Mouse (Mus musculus): ENCODE data around the gene Lpar2. TPM values are rescaled to one million over a fixed set of nuclear protein-coding genes. Genes with fewer than 3 reads are reported as not detected.

The Lpar2 gene
- 0.88 and 0.92 TPM in 2 replicates for polyA plus RNA-seq (2016; fragmentation: Nextera tagmentation; extraction: Ambion mirVana)

DNA sequence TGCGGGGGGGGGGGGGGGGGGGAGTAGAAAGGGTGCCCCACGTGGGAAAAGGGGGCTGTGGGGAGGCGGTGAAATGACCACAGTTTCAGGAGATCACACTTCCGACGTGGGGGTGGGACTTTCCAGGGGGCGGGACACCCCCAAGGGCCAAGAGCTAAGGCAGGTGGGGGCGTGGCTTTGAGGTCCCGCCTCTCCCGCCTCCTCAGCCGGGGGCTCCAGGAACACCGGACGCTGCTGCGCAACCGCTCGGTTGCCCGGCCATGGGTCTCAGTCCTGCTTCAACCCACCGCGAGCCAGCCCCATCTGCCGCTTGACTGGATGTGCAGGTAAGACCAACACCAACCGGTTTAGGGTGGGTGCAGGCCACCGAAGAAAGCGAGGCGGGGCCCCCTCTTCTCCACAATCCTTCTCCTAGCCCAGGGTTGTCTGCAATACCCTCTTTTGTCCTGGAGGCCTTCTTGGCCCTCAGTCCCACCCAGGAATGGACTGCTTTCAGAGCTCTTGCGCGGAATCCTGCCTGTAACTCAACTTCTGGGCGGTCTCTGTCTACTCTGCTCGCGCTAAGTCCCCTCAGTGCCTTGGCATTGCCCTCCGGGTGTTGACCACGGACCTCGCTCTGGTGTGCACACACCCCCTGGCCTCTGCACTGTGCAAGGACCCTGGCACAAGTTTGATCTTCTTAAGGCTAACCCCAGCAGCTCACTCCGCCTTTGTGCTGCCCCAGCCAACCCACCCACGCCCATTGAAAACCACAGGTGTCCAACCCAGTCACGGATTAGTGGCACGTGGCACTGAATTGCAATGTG lies at the start of gene Lpar2:
TSS of gene Lpar2 (plus strand) at position 44 of the 806 bp plus-strand sequence.
- H3K9ac ChIP-seq: peak within 1 kb of the TSS; percentile 68
- H3K36me3 ChIP-seq: peaks cover 22% of the 10 kb centered on the region
- peak; percentile 79 for ATAC-seq (ENCODE audit: insufficient number of reproducible peaks, insufficient read depth, low FRiP score, low TSS enrichment)
- peaks cover 24% of the 10 kb centered on the region for H3K4me1 ChIP-seq
- H3K9me3 ChIP-seq: no peaks in the 10 kb centered on the region
- H3K27ac ChIP-seq: peak within 1 kb of the TSS; percentile 77
- WGBS: under 1% methylated on average over 34 of the region's 35 CpGs
- H3K27me3 ChIP-seq: no peaks in the 10 kb centered on the region
- H3K4me3 ChIP-seq: peak within 1 kb of the TSS; percentile 64
- H3K4me2 ChIP-seq (replicated peaks): peak within 1 kb of the TSS; percentile 79

DNA sequence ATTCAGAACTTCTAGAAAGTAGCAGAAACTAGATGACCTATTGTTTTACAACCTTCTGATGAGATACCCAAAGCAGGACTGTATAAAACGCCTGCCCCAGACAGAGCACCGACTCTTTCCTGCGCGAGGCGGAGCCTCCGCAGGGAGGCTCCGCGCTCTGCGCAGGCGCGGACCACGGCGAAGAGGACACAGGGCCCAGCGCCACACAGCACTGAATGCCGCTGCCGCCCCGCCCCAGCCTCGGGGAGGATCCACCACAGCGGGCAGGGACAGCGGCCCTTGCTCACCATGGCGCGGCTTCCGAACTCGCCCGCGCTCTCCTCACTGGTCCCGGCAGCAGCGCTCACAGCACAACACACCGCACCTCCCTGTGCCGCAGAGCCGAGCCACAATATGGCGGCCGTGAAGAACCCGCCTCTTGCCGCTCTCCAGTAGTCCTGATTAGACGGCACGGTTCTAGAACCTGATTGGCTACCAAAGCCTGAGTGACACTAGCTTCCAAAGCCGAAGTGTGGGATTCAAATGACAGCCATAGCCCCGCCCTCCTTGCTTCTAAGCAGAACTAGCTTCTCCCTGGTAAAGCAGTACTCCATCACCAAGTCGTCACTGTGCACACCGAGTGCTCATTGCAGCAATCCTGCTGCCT lies 47.6 kb upstream of the Lpar2 start, which contains the start of gene Gm20422:
TSS of gene Gm20422 (minus strand) at position 384 of the 646 bp plus-strand sequence.
- peak within 1 kb of the TSS; percentile 65 for H3K4me2 ChIP-seq (replicated peaks)
- H3K27me3 ChIP-seq: no peaks in the 10 kb centered on the region
- peak within 1 kb of the TSS; percentile 99 for H3K27ac ChIP-seq
- ATAC-seq (ENCODE audit: insufficient number of reproducible peaks, insufficient read depth, low FRiP score, low TSS enrichment): peak; percentile 97
- under 1% methylated on average over 40 of the region's 41 CpGs for WGBS
- no peaks in the 10 kb centered on the region for H3K9me3 ChIP-seq
- H3K36me3 ChIP-seq: peaks cover 5% of the 10 kb centered on the region; the same call in 1 of the 2 replicates
- H3K4me3 ChIP-seq: peak within 1 kb of the TSS; percentile 70
- H3K4me1 ChIP-seq: peaks cover 16% of the 10 kb centered on the region
- peak within 1 kb of the TSS; percentile 85 for H3K9ac ChIP-seq

DNA sequence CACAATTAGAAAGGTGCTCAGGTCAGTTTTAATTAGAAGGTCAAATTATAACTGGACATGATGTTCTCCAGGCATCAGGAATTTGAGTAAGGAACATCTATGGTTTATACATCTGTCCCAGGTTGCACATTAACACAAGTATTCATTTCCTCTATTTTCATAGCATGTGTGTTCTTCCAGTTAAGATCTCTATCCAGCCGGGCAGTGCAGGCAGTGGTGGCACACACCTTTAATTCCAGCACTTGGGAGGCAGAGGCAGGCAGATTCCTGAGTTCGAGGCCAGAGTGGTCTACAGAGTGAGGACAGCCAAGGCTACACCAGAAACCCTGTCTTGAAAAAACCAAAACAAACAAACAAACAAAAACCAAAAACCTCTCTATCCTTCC lies 47.1 kb upstream of the Lpar2 start:
- Histone ChIP-seq H3K27ac (peak overlapping the region; percentile 99; the same call in 1 of the 2 replicates), H3K27me3 (no peaks in the 10 kb centered on the region), H3K4me2 (replicated peaks) (peak overlapping the region; percentile 65), H3K36me3 (peaks cover 4% of the 10 kb centered on the region; the same call in 1 of the 2 replicates), H3K9me3 (no peaks in the 10 kb centered on the region), H3K4me3 (peak overlapping the region; percentile 70), H3K4me1 (peaks cover 16% of the 10 kb centered on the region), H3K9ac (no peak overlapping the region)
- 50% methylated on average over 2 of the region's 2 CpGs for WGBS
- ATAC-seq (ENCODE audit: insufficient number of reproducible peaks, insufficient read depth, low FRiP score, low TSS enrichment): peak; percentile 5; the same call in 1 of the 2 replicates

DNA sequence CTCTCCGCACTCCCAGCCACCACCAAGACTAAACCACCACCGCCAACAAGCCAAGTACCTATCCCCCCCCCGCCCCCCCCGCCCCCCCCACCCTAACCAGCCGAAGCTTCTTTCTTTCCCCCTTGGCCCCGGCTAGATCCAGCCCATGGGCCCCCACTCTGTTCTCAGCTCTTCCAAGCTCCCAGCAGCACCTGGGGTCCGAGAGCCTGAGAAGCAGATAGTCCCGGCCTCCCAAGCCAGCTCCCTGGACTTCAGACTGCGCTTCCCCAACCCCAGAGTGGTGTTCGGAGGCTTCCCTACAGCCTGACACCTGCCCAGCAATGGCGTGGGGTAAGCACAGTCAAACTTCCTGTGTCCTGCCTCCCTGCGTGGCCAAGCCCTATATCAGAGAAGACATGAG lies 45.1 kb upstream of the Lpar2 start:
- ATAC-seq (ENCODE audit: insufficient number of reproducible peaks, insufficient read depth, low FRiP score, low TSS enrichment): no peak
- 69% methylated on average over 8 of the region's 12 CpGs for WGBS
- H3K36me3 ChIP-seq: no peaks in the 10 kb centered on the region
- no peaks in the 10 kb centered on the region for H3K27me3 ChIP-seq
- peaks cover 12% of the 10 kb centered on the region for H3K4me1 ChIP-seq
- no peak overlapping the region for H3K4me2 ChIP-seq (replicated peaks)
- no peak overlapping the region for H3K4me3 ChIP-seq
- no peaks in the 10 kb centered on the region for H3K9me3 ChIP-seq
- no peak overlapping the region for H3K27ac ChIP-seq
- H3K9ac ChIP-seq: no peak overlapping the region

DNA sequence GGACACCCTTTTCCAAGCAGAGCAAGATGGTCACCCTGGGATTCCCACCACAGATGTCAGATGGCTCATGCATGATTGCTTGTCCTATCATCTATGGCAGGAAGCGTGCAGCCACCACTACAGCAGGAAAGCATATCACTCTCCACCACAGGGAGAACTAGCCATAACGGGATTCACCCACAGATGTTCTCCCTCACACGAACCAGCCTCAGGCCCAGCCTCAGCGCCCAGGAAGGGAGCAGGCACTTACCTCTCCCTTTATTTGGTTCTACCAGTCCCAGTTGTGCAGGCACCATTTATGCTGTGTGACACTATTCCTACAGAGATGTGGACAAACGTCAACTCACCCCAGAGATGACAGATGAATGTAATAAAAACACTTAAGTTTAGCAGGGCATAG lies 33.1 kb upstream of the Lpar2 start:
- Histone ChIP-seq H3K9me3 (no peaks in the 10 kb centered on the region), H3K4me1 (peaks cover 11% of the 10 kb centered on the region), H3K9ac (no peak overlapping the region), H3K36me3 (peaks cover 5% of the 10 kb centered on the region; the same call in 1 of the 2 replicates), H3K27me3 (no peaks in the 10 kb centered on the region), H3K4me3 (no peak overlapping the region), H3K27ac (no peak overlapping the region), H3K4me2 (replicated peaks) (no peak overlapping the region)
- ATAC-seq (ENCODE audit: insufficient number of reproducible peaks, insufficient read depth, low FRiP score, low TSS enrichment): no peak
- WGBS: 87% methylated on average over 5 of the region's 5 CpGs

DNA sequence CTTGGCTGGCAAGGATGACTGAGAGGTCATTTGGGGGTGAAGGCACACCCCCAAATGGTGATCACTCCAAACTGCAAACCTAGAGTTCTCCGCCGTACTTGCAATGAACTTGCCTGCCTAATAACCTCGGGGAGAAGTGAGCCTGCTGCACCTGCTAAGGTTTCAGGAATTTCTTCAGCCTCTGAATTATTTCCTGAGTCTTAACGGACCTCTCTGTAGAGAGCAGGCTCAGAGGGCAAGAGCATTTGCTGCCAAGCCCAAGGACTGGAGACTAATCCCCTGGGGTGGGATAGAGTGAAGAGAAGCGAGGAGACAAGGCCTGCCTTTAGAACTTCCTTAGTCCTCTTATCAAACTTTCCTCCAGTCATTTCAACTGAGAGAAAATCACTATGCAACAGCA lies 32.5 kb upstream of the Lpar2 start:
- Histone ChIP-seq H3K27me3 (no peaks in the 10 kb centered on the region), H3K9me3 (no peaks in the 10 kb centered on the region), H3K27ac (no peak overlapping the region), H3K9ac (no peak overlapping the region), H3K36me3 (peaks cover 11% of the 10 kb centered on the region; the same call in 1 of the 2 replicates), H3K4me3 (no peak overlapping the region), H3K4me2 (replicated peaks) (peak overlapping the region; percentile 51; the same call in 1 of the 2 replicates), H3K4me1 (peaks cover 11% of the 10 kb centered on the region)
- 66% methylated on average over 5 of the region's 5 CpGs for WGBS
- ATAC-seq (ENCODE audit: insufficient number of reproducible peaks, insufficient read depth, low FRiP score, low TSS enrichment): no peak

DNA sequence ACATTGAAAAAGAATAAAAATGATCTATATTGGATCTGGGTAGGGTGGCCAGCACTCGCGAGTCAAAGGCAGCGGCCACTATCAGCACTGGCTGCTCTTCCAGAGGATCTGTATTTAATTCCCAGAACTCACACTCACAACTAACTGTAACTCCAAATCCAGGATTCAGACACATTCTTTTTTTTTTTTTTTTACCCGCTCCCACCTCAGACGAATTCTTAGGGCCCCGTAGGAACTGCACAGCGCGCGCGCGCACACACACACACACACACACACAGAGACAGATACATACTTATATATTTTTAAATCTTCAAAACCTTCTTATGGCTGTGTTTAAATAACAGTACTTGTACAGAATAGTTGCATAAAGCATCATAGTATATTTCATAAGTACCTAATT lies 31.9 kb upstream of the Lpar2 start:
- Histone ChIP-seq H3K27ac (peak overlapping the region; percentile 63), H3K36me3 (peaks cover 17% of the 10 kb centered on the region; the same call in 1 of the 2 replicates), H3K4me2 (replicated peaks) (peak overlapping the region; percentile 51), H3K4me1 (peaks cover 11% of the 10 kb centered on the region), H3K9me3 (no peaks in the 10 kb centered on the region), H3K27me3 (no peaks in the 10 kb centered on the region), H3K4me3 (peak overlapping the region; percentile 99), H3K9ac (peak overlapping the region; percentile 89)
- WGBS: 27% methylated on average over 11 of the region's 11 CpGs
- ATAC-seq (ENCODE audit: insufficient number of reproducible peaks, insufficient read depth, low FRiP score, low TSS enrichment): no peak

DNA sequence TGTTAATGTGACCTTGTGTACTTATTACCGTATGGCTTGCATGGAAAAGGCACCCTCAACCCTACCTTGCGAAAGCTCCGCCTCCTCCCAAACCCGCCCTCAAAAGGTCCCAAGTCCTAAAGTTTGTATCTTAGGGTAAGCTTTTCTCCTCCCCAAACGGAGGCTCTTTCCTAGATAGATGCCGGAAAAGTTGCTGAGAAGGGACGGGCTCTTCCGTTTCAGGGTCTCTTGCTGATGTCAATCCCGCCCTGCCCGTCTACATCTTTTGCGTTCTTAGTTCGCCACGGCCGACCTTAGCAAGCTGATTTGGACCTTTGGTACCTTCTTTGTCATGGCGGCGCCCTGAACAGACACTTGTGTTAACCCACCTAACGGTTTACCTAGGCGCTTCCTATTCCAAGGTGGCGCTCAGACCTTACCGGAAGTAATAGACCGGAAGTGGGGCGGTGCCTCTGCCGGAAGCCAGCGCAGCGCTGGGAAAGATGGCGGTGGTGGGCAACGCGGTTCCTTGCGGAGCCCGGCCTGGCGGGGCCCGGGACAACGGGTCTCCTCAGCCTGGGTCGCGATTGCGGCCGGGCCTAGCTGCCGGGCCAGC lies 31.4 kb upstream of the Lpar2 start, which contains the start of the genes Atp13a1 and Zfp866:
TSS of gene Atp13a1 (plus strand) at position 391 of the 595 bp plus-strand sequence.
TSS of gene Zfp866 (minus strand) at position 406 of the 595 bp plus-strand sequence.
- Histone ChIP-seq H3K27ac (peak within 1 kb of the TSS; percentile 63), H3K9me3 (no peaks in the 10 kb centered on the region), H3K27me3 (no peaks in the 10 kb centered on the region), H3K4me2 (replicated peaks) (peak within 1 kb of the TSS; percentile 51), H3K9ac (peak within 1 kb of the TSS; percentile 89), H3K4me1 (peaks cover 11% of the 10 kb centered on the region), H3K36me3 (peaks cover 22% of the 10 kb centered on the region), H3K4me3 (peak within 1 kb of the TSS; percentile 99)
- peak; percentile 90 for ATAC-seq (ENCODE audit: insufficient number of reproducible peaks, insufficient read depth, low FRiP score, low TSS enrichment)
- WGBS: under 1% methylated on average over 38 of the region's 38 CpGs

DNA sequence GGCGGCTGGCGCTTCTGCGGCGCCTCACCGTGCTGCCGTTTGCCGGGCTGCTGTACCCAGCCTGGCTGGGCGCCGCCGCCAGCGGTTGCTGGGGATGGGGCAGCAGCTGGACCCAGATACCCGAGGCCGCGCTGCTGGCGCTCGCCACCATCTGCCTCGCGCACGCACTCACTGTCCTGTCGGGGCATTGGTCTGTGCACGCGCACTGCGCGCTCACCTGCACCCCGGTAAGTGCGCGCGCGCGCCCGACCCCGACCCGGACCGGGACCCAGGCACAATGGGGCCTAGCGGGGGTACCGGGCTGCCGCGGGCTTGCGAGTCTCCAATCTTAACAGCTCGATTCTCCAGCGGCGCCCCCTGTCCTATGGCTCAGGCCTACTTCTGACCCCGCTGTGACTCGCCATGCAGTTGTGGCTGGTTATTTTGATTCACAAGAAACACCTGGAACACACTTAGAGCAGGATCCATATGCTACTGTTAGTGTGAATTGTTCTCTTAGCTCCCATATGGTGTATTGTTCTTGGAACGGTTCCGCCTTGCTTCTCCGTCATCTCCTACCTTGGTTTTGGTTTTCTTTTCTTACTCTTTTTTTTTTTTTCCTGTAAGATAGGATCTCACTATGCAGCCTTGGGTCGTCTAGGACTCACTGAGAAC lies 30.7 kb upstream of the Lpar2 start:
- ATAC-seq (ENCODE audit: insufficient number of reproducible peaks, insufficient read depth, low FRiP score, low TSS enrichment): peak; percentile 68
- Histone ChIP-seq H3K4me3 (peak overlapping the region; percentile 99), H3K9me3 (no peaks in the 10 kb centered on the region), H3K9ac (peak overlapping the region; percentile 89), H3K27ac (peak overlapping the region; percentile 63), H3K4me2 (replicated peaks) (peak overlapping the region; percentile 51), H3K4me1 (peaks cover 11% of the 10 kb centered on the region), H3K36me3 (peaks cover 29% of the 10 kb centered on the region), H3K27me3 (no peaks in the 10 kb centered on the region)
- under 1% methylated on average over 48 of the region's 48 CpGs for WGBS

DNA sequence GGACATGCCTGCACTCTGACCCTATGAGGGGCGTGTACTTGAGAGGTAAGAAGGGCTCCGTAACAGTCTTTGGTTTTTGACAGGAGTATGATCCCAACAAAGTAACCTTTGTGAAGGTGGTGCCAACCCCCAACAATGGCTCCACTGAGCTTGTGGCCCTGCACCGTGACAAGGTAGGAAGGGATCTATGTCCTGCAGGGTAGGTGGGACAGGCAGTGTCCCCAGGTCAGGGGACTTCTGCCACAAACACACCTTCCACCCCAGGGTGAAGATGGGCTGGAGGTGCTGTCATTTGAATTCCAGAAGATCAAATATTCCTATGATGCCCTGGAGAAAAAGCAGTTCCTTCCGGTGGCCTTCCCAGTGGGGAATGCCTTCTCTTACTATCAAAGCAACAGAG lies 28.6 kb upstream of the Lpar2 start:
- H3K36me3 ChIP-seq: peaks cover 50% of the 10 kb centered on the region
- H3K9ac ChIP-seq: no peak overlapping the region
- H3K4me2 ChIP-seq (replicated peaks): no peak overlapping the region

DNA sequence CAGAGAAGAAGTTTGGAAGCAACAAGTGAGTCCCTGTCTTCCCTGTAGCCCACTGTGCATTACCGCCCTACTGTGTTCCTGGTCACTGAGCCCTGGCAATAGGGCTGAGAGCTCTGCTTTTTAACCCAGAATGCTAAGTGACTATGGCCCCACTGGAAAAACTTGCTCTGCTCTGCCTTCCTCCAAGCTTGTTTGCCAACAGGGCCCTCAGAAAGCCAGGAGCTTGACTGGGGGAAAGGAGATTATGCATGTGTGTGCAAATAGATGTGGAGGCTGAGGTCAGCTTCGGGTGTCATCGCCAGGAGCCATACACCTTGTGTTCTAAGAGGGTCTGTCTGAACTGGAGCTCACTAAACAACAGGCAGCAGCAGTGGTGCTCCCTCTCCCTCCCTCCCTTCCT lies 28.1 kb upstream of the Lpar2 start:
- Histone ChIP-seq H3K4me3 (no peak overlapping the region), H3K4me1 (peaks cover 11% of the 10 kb centered on the region), H3K36me3 (peaks cover 55% of the 10 kb centered on the region), H3K27ac (no peak overlapping the region), H3K9ac (no peak overlapping the region), H3K27me3 (no peaks in the 10 kb centered on the region), H3K4me2 (replicated peaks) (no peak overlapping the region), H3K9me3 (no peaks in the 10 kb centered on the region)
- WGBS: 95% methylated on average over 3 of the region's 3 CpGs
- no peak for ATAC-seq (ENCODE audit: insufficient number of reproducible peaks, insufficient read depth, low FRiP score, low TSS enrichment)

More for the DNA sequence above, 28.6 kb upstream of the Lpar2 start:
- Histone ChIP-seq H3K4me1 (peaks cover 11% of the 10 kb centered on the region), H3K27me3 (no peaks in the 10 kb centered on the region), H3K27ac (no peak overlapping the region), H3K9me3 (no peaks in the 10 kb centered on the region), H3K4me3 (no peak overlapping the region)
- ATAC-seq (ENCODE audit: insufficient number of reproducible peaks, insufficient read depth, low FRiP score, low TSS enrichment): no peak
- 91% methylated on average over 4 of the region's 4 CpGs for WGBS

Measured in embryonic facial prominence, embryonic 12.5 days (tissue).